Mouse (Mus musculus) heart, adult 2 months (tissue): ENCODE results near the gene Tex264.

Source experiments
- CTCF ChIP-seq: fragments of 200-600 bp; IDR thresholded peaks from 2 replicates; pipeline ENCODE4 v1.8.1; 2022; ENCODE audit warnings: antibody characterized with exemption, mild to moderate bottlenecking, moderate library complexity
- POLR2A ChIP-seq: fragments of 200-500 bp; IDR thresholded peaks from 2 replicates; pipeline ENCODE4 v1.6.1; 2011; ENCODE audit warnings: mild to moderate bottlenecking, low read depth, low read length, control low read depth; ENCODE audit not compliant: insufficient read depth

DNA sequence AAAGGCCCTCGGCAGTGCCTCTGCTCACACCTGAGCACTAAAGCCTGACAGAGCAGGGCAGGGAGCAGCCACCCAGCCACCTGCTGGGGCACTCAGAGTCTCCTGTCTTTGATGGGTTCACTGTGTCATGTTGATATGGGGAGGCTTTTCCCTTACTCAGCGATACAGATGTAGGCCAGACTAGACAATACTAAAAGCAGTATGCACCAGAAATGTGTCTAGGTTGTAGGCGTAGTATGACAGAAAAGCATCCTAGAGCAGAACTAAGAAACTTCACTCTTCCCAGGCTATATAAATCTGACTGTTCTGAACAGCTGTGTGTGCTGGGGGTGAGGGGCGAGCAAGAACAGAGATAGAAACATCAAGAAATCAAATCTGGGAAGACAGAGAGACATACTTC lies 31.0 kb upstream of the Tex264 start:
- TF ChIP-seq CTCF (no peak), POLR2A (no peak)
